Mouse (Mus musculus): ENCODE results near the gene Ddx28. TPM values are rescaled to one million over a fixed set of nuclear protein-coding genes. Genes with fewer than 3 reads are reported as not detected.
A peak's percentile ranks its signal among the peaks of the same experiment; 100 is the strongest.

Gene Ddx28
- polyA plus RNA-seq, 1 experiment from 2014 or later = 17.2 TPM

- peak; percentile 96 for ATAC-seq (ENCODE audit: insufficient number of reproducible peaks, low FRiP score, low TSS enrichment, low read depth)
- under 1% methylated on average over 42 of the region's 47 CpGs for WGBS
- H3K4me2 ChIP-seq (replicated peaks) = peak within 1 kb of the TSS; percentile 58
- peaks cover 37% of the 10 kb centered on the region for H3K4me1 ChIP-seq
- peak within 1 kb of the TSS; percentile 75 for H3K9ac ChIP-seq
- H3K9me3 ChIP-seq (replicated peaks) = no peaks in the 10 kb centered on the region
- no peaks in the 10 kb centered on the region for H3K36me3 ChIP-seq
- H3K27me3 ChIP-seq = no peaks in the 10 kb centered on the region
- H3K27ac ChIP-seq (replicated peaks) = peak within 1 kb of the TSS; percentile 93
- H3K4me3 ChIP-seq (replicated peaks) = peak within 1 kb of the TSS; percentile 66
These were observed 45.8 kb downstream of the Ddx28 start, which contains the start of gene Slc12a4 for GRCm38 (mm10) chr8:105965905-105966341. Gene Slc12a4 (minus strand): TSS chr8:105966097.

DNA sequence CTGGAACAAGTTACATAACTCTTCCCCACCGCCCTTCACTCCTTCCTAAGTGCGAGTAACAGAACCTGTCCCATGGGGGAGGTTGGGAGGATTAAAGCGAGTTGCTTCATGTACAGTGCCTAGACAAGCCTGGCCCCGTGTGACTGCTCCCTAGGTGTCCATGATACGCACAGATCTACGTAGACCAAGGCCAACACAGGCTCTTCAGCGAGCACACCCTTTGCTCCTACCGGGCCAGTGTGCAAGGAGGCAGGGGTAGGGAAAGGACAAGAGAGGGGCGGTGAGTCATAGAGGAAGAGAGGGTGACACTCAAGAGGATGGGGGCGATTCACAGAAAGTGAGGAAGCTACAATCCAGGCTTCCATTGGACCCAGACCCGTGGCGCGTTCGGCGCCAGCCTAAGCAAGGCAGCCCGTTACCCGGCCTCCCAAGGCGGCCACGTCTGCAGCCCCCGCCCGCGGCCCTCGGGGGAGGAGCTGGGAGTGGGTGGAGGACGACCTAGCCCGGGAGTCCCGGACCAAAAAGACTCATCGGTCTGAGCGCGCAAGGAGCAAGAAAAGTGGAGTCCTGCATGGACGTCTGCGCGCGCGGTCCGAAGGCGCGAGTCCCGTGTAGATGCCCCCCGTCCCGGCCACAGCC lies 46.3 kb downstream of the Ddx28 start:
- Histone ChIP-seq H3K9ac (peak overlapping the region; percentile 75), H3K9me3 (replicated peaks) (no peaks in the 10 kb centered on the region), H3K36me3 (0 out of 2 replicates have a peak, but pooled peaks cover 1% of the 10 kb centered on the region), H3K4me1 (peaks cover 37% of the 10 kb centered on the region), H3K4me2 (replicated peaks) (peak overlapping the region; percentile 58), H3K27ac (replicated peaks) (peak overlapping the region; percentile 93), H3K4me3 (replicated peaks) (peak overlapping the region; percentile 66), H3K27me3 (no peaks in the 10 kb centered on the region)
- peak; percentile 71 for ATAC-seq (ENCODE audit: insufficient number of reproducible peaks, low FRiP score, low TSS enrichment, low read depth)
- under 1% methylated on average over 37 of the region's 40 CpGs for WGBS

DNA sequence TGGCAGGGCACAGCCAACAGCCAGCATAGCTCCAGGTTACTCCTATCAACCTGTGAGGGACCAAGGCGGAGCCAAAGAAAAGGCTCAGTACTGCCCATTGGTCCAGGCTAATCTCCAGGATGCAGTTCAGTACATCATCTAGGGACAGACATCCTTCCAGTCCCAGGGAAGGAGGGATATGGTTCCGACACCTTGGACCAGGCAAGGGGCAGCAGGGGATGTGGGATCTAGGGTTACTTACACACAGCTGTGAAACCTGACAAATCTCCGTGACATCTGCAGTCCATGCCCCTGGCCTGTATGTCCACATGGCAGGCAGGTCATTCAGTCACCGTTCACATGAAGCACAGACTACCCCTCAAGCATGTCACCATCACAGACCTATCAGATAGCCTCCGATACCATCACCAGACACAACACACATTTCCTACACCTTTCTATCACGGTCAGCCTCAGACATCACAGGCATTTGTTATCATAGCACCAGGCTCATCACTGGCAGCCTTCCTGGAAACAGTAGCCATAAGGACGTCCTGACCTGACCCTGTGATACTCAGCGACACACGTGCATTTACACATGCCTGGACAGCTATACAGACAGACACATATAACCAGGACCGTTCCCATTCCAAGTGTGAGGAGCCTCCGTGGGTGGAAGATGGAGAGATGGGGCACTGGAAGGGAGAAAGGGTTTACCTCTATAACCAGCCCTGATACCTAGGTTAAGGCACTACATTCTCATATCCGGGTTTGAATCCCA lies 47.0 kb downstream of the Ddx28 start:
- H3K27me3 ChIP-seq = no peaks in the 10 kb centered on the region
- peak overlapping the region; percentile 66 for H3K4me3 ChIP-seq (replicated peaks)
- no peak for ATAC-seq (ENCODE audit: insufficient number of reproducible peaks, low FRiP score, low TSS enrichment, low read depth)
- peaks cover 8% of the 10 kb centered on the region for H3K36me3 ChIP-seq
- peak overlapping the region; percentile 93 for H3K27ac ChIP-seq (replicated peaks)
- 45% methylated on average over 12 of the region's 12 CpGs for WGBS
- peak overlapping the region; percentile 75 for H3K9ac ChIP-seq
- H3K9me3 ChIP-seq (replicated peaks) = no peaks in the 10 kb centered on the region
- peaks cover 44% of the 10 kb centered on the region for H3K4me1 ChIP-seq
- peak overlapping the region; percentile 58 for H3K4me2 ChIP-seq (replicated peaks)

DNA sequence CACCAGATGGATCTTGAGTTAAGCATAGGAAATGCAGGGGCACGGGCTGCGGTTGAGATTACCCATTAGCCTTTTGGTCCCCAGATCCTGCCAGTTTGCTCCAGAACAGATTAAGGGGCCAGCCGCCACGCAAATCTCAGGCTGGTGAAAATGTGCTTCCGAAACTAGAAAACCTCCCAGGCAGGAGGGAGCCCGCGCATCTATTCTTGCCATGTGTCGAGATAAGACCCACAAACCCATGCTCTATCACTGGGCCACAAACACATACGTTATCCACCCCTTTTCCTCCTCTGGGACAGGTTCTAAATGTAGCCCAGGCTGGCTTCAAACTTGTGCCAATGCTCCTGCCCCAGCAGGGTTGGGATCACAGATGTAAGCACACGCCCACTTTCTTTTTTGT lies 50.1 kb downstream of the Ddx28 start:
- Histone ChIP-seq H3K9me3 (replicated peaks) (no peaks in the 10 kb centered on the region), H3K27ac (replicated peaks) (no peak overlapping the region), H3K4me3 (replicated peaks) (no peak overlapping the region), H3K27me3 (no peaks in the 10 kb centered on the region), H3K4me2 (replicated peaks) (no peak overlapping the region), H3K4me1 (peaks cover 44% of the 10 kb centered on the region), H3K9ac (no peak overlapping the region), H3K36me3 (peaks cover 25% of the 10 kb centered on the region)
- 88% methylated on average over 10 of the region's 10 CpGs for WGBS
- ATAC-seq (ENCODE audit: insufficient number of reproducible peaks, low FRiP score, low TSS enrichment, low read depth) = no peak

- 76% methylated on average over 14 of the region's 14 CpGs for WGBS
These were observed 50.6 kb downstream of the Ddx28 start for GRCm38 (mm10) chr8:105961101-105961500.

More at GRCm38 (mm10) chr8:105961101-105961500, 50.6 kb downstream of the Ddx28 start:
- peaks cover 29% of the 10 kb centered on the region for H3K36me3 ChIP-seq
- no peaks in the 10 kb centered on the region for H3K9me3 ChIP-seq (replicated peaks)
- no peak for ATAC-seq (ENCODE audit: insufficient number of reproducible peaks, low FRiP score, low TSS enrichment, low read depth)
- H3K4me1 ChIP-seq = peaks cover 41% of the 10 kb centered on the region
- no peak overlapping the region for H3K4me3 ChIP-seq (replicated peaks)
- no peaks in the 10 kb centered on the region for H3K27me3 ChIP-seq
- no peak overlapping the region for H3K27ac ChIP-seq (replicated peaks)
- no peak overlapping the region for H3K4me2 ChIP-seq (replicated peaks)
- H3K9ac ChIP-seq = no peak overlapping the region

Other genes starting within 250 kb of the Ddx28 start
- 12.5 and 12.9 TPM in 2 replicates for gene Ranbp10, start 184.5 kb downstream of the Ddx28 start, polyA plus RNA-seq (2015; fragmentation: Nextera tagmentation; extraction: Ambion mirVana)
- gene Tsnaxip1, start 184.2 kb downstream of the Ddx28 start, polyA plus RNA-seq (2015; fragmentation: Nextera tagmentation; extraction: Ambion mirVana) = 3.5 and 7.2 TPM in 2 replicates
- 44.9 and 46.9 TPM in 2 replicates for gene Cenpt, start 158.6 kb downstream of the Ddx28 start, polyA plus RNA-seq (2015; fragmentation: Nextera tagmentation; extraction: Ambion mirVana)
- 73.2 and 75.8 TPM in 2 replicates for gene Thap11, start 156.8 kb downstream of the Ddx28 start, polyA plus RNA-seq (2015; fragmentation: Nextera tagmentation; extraction: Ambion mirVana)
- 150 and 188 TPM in 2 replicates for gene Nutf2, start 151.3 kb downstream of the Ddx28 start, polyA plus RNA-seq (2015; fragmentation: Nextera tagmentation; extraction: Ambion mirVana)
- 48.9 and 56.3 TPM in 2 replicates for gene Edc4, start 131.0 kb downstream of the Ddx28 start, polyA plus RNA-seq (2015; fragmentation: Nextera tagmentation; extraction: Ambion mirVana)
- gene Nrn1l, start 118.3 kb downstream of the Ddx28 start, polyA plus RNA-seq (2015; fragmentation: Nextera tagmentation; extraction: Ambion mirVana) = 1.7 and 1.8 TPM in 2 replicates
- gene Pskh1, start 111.4 kb downstream of the Ddx28 start, polyA plus RNA-seq (2015; fragmentation: Nextera tagmentation; extraction: Ambion mirVana) = 35.8 and 40.2 TPM in 2 replicates
- 1.4 TPM in 2 replicates for gene Ctrl, start 78.0 kb downstream of the Ddx28 start, polyA plus RNA-seq (2015; fragmentation: Nextera tagmentation; extraction: Ambion mirVana)
- 31.0 and 33.8 TPM in 2 replicates for gene Psmb10, start 73.4 kb downstream of the Ddx28 start, polyA plus RNA-seq (2015; fragmentation: Nextera tagmentation; extraction: Ambion mirVana)
- gene Lcat, start 68.5 kb downstream of the Ddx28 start, polyA plus RNA-seq (2015; fragmentation: Nextera tagmentation; extraction: Ambion mirVana) = 2.8 and 3.3 TPM in 2 replicates
- gene Slc12a4, start 45.8 kb downstream of the Ddx28 start, polyA plus RNA-seq (2015; fragmentation: Nextera tagmentation; extraction: Ambion mirVana) = 57.6 and 60.4 TPM in 2 replicates
- gene Dpep3, start 32.5 kb downstream of the Ddx28 start, polyA plus RNA-seq (2015; fragmentation: Nextera tagmentation; extraction: Ambion mirVana) = not detected in 2 replicates
- gene Dus2, start 20.5 kb downstream of the Ddx28 start, polyA plus RNA-seq (2015; fragmentation: Nextera tagmentation; extraction: Ambion mirVana) = 22.9 and 26.0 TPM in 2 replicates
- 0.16 TPM in 1 of 2 replicates, not detected in the other for gene Dpep2nb, start 5.9 kb downstream of the Ddx28 start, polyA plus RNA-seq (2015; fragmentation: Nextera tagmentation; extraction: Ambion mirVana)
- gene Nfatc3, start 47.0 kb upstream of the Ddx28 start, polyA plus RNA-seq (2015; fragmentation: Nextera tagmentation; extraction: Ambion mirVana) = 6.9 and 7.5 TPM in 2 replicates
- 43.5 and 55.4 TPM in 2 replicates for gene Esrp2, start 125.1 kb upstream of the Ddx28 start, polyA plus RNA-seq (2015; fragmentation: Nextera tagmentation; extraction: Ambion mirVana)
- 17.3 and 18.6 TPM in 2 replicates for gene Pla2g15, start 138.5 kb upstream of the Ddx28 start, polyA plus RNA-seq (2015; fragmentation: Nextera tagmentation; extraction: Ambion mirVana)
- 44.0 and 49.2 TPM in 2 replicates for gene Slc7a6, start 157.0 kb upstream of the Ddx28 start, polyA plus RNA-seq (2015; fragmentation: Nextera tagmentation; extraction: Ambion mirVana)
- gene Slc7a6os, start 199.1 kb upstream of the Ddx28 start, polyA plus RNA-seq (2015; fragmentation: Nextera tagmentation; extraction: Ambion mirVana) = 33.3 and 39.6 TPM in 2 replicates
- gene Prmt7, start 199.1 kb upstream of the Ddx28 start, polyA plus RNA-seq (2015; fragmentation: Nextera tagmentation; extraction: Ambion mirVana) = 41.2 and 44.5 TPM in 2 replicates

Data from embryonic facial prominence, embryonic 15.5 days (tissue).